ENCODE assay signal across 10 mouse cellular contexts in genomic region chr15:101235342-101235698, GRCm38 (mm10). TPM values are rescaled to one million over a fixed set of nuclear protein-coding genes. Genes with fewer than 3 reads are reported as not detected.
DNase-seq lines count a peak whose midpoint lies in the region; ATAC-seq and TF ChIP-seq lines count a peak whose summit lies in the region.
"Had no signal": no experiment of that assay in that cellular context is flagged by ENCODE, and none has a peak within 500 bp of the region (broad histone marks: within the 10 kb centered on the region; RNA-seq: fewer than 3 reads in every experiment).

No protein-coding gene starts in this region.

- H3K4me1 ChIP-seq in heart, embryonic 13.5 days, result peaks cover 40% of the 10 kb centered on the region
- H3K4me1 ChIP-seq in liver, postnatal 0 days (ENCODE audit: insufficient read depth), result peaks cover 7% of the 10 kb centered on the region
- 0 out of 2 replicates have a peak, but pooled peaks cover 5% of the 10 kb centered on the region for H3K4me1 ChIP-seq in liver, embryonic 12.5 days
- H3K4me1 ChIP-seq in embryonic facial prominence, embryonic 15.5 days, result peaks cover 43% of the 10 kb centered on the region
- peaks cover 43% of the 10 kb centered on the region for H3K4me1 ChIP-seq in thymus, adult 2 months (replicated peaks; ENCODE audit: control insufficient read depth, insufficient read depth, low read length)

- TF ChIP-seq EP300 in liver, postnatal 0 days (IDR thresholded peaks at IDR 0.05; ENCODE audit: low read depth), result no peak

- no peaks in the 10 kb centered on the region for H3K9me3 ChIP-seq in heart, embryonic 13.5 days
- no peaks in the 10 kb centered on the region for H3K9me3 ChIP-seq in liver, postnatal 0 days (ENCODE audit: low read length)
- no peaks in the 10 kb centered on the region for H3K9me3 ChIP-seq in liver, embryonic 12.5 days (replicated peaks)
- H3K9me3 ChIP-seq in embryonic facial prominence, embryonic 15.5 days (replicated peaks), result no peaks in the 10 kb centered on the region

- 45% methylated on average over 5 of the region's 5 CpGs for WGBS in heart, embryonic 13.5 days
- 56% methylated on average over 5 of the region's 5 CpGs for WGBS in liver, postnatal 0 days (ENCODE audit: insufficient replicate concordance)
- whole genome bisulfite sequencing in liver, embryonic 12.5 days (ENCODE audit: insufficient replicate concordance), result 40% methylated on average over 5 of the region's 5 CpGs
- WGBS in embryonic facial prominence, embryonic 15.5 days, result 23% methylated on average over 5 of the region's 5 CpGs
- 3% methylated on average over 5 of the region's 5 CpGs for WGBS in thymus, adult 2 months

- no peak overlapping the region for H3K27ac ChIP-seq in heart, embryonic 13.5 days (replicated peaks)
- H3K27ac ChIP-seq in liver, postnatal 0 days (ENCODE audit: low read depth), result no peak overlapping the region
- no peak overlapping the region for H3K27ac ChIP-seq in liver, embryonic 12.5 days
- H3K27ac ChIP-seq in embryonic facial prominence, embryonic 15.5 days (replicated peaks), result peak overlapping the region; percentile 65; the same call in 1 of the 2 replicates
- peak overlapping the region; percentile 72 for H3K27ac ChIP-seq in thymus, adult 2 months (ENCODE audit: control insufficient read depth, insufficient read depth, low read length)

- H3K4me2 ChIP-seq in heart, embryonic 13.5 days, result peak overlapping the region; percentile 30; the same call in 1 of the 2 replicates
- H3K4me2 ChIP-seq in liver, postnatal 0 days (ENCODE audit: low read depth, low read length), result no peak overlapping the region
- H3K4me2 ChIP-seq in liver, embryonic 12.5 days, result no peak overlapping the region
- no peak overlapping the region for H3K4me2 ChIP-seq in embryonic facial prominence, embryonic 15.5 days (replicated peaks)

- peak overlapping the region; percentile 50; the same call in 1 of the 2 replicates for H3K9ac ChIP-seq in heart, embryonic 13.5 days
- no peak overlapping the region for H3K9ac ChIP-seq in liver, postnatal 0 days (replicated peaks)
- H3K9ac ChIP-seq in liver, embryonic 12.5 days, result no peak overlapping the region
- no peak overlapping the region for H3K9ac ChIP-seq in embryonic facial prominence, embryonic 15.5 days

- ATAC-seq in heart, embryonic 13.5 days (ENCODE audit: extremely low read depth, insufficient number of reproducible peaks, low FRiP score, low TSS enrichment), result no peak
- ATAC-seq in liver, postnatal 0 days, result no peak
- no peak for ATAC-seq in liver, embryonic 12.5 days
- peak; percentile 49; the same call in 1 of the 2 replicates for ATAC-seq in embryonic facial prominence, embryonic 15.5 days (ENCODE audit: insufficient number of reproducible peaks, low FRiP score, low TSS enrichment, low read depth)

- H3K36me3 ChIP-seq in heart, embryonic 13.5 days, result peaks cover 22% of the 10 kb centered on the region
- H3K36me3 ChIP-seq in liver, postnatal 0 days (replicated peaks; ENCODE audit: insufficient read depth, low read length), result no peaks in the 10 kb centered on the region
- H3K36me3 ChIP-seq in liver, embryonic 12.5 days, result 0 out of 2 replicates have a peak, but pooled peaks cover 4% of the 10 kb centered on the region
- H3K36me3 ChIP-seq in embryonic facial prominence, embryonic 15.5 days, result peaks cover 9% of the 10 kb centered on the region
- no peaks in the 10 kb centered on the region for H3K36me3 ChIP-seq in thymus, adult 2 months (ENCODE audit: control insufficient read depth, insufficient read depth, low read length)

- no peak overlapping the region for H3K4me3 ChIP-seq in heart, embryonic 13.5 days
- no peak overlapping the region for H3K4me3 ChIP-seq in liver, postnatal 0 days (ENCODE audit: low read depth, low read length)
- no peak overlapping the region for H3K4me3 ChIP-seq in liver, embryonic 12.5 days
- no peak overlapping the region for H3K4me3 ChIP-seq in embryonic facial prominence, embryonic 15.5 days (replicated peaks)
- H3K4me3 ChIP-seq in thymus, adult 2 months (ENCODE audit: control insufficient read depth, insufficient read depth, low read length), result no peak overlapping the region

- TF ChIP-seq CTCF in liver, postnatal 0 days (IDR thresholded peaks at IDR 0.05; ENCODE audit: low read depth), result no peak
- 0 out of 2 replicates have a peak, but pooled peaks have one; percentile 30 for TF ChIP-seq CTCF in thymus, adult 2 months (IDR thresholded peaks at IDR 0.05; ENCODE audit: borderline replicate concordance, control insufficient read depth, extremely low read depth, insufficient read depth, low read length, poor library complexity)

- H3K27me3 ChIP-seq in heart, embryonic 13.5 days (replicated peaks), result peaks cover 22% of the 10 kb centered on the region; the same call in 1 of the 2 replicates
- H3K27me3 ChIP-seq in liver, postnatal 0 days (ENCODE audit: insufficient read depth, low read length), result peaks cover 9% of the 10 kb centered on the region; the same call in 1 of the 2 replicates
- peaks cover 39% of the 10 kb centered on the region for H3K27me3 ChIP-seq in liver, embryonic 12.5 days (replicated peaks)
- H3K27me3 ChIP-seq in embryonic facial prominence, embryonic 15.5 days, result no peaks in the 10 kb centered on the region
- no peaks in the 10 kb centered on the region for H3K27me3 ChIP-seq in thymus, adult 2 months (ENCODE audit: control insufficient read depth, insufficient read depth, low read length)

- no peak for TF ChIP-seq POLR2A in thymus, adult 2 months (IDR thresholded peaks at IDR 0.05; ENCODE audit: control insufficient read depth, extremely low read depth, insufficient read depth, low read length, poor library complexity)

- no peak for DNase-seq in heart, adult 18-20 months
- DNase-seq in liver, postnatal 0 days, result peak; percentile 37
- DNase-seq in thymus, adult 2 months, result peak; percentile 87
- DNase-seq in cerebellum, postnatal 4 days (ENCODE audit: low spot score in 2 of 2), result no peak
- no peak for DNase-seq in urinary bladder, postnatal 25 days (ENCODE audit: low spot score)
- DNase-seq: lung, postnatal 14 days had no signal

RNA-seq across cellular contexts. Expression of gene Grasp, which starts 11.3 kb away (rescaled TPM):
- 3.8 and 4.4 TPM in 2 replicates for polyA plus RNA-seq in heart, embryonic 13.5 days (2015; fragmentation: Nextera tagmentation; extraction: Ambion mirVana)
- total RNA-seq in heart, adult 18-20 months (2021), result 1 to 10 TPM; 8.7 to 9.7 TPM
- 0.35 and 0.54 TPM in 2 replicates for polyA plus RNA-seq in liver, postnatal 0 days (2015; fragmentation: Nextera tagmentation; extraction: Ambion mirVana)
- polyA plus RNA-seq in liver, embryonic 12.5 days (2016; fragmentation: Nextera tagmentation; extraction: Ambion mirVana), result 0.81 and 1.3 TPM in 2 replicates
- 11.4 and 15.1 TPM in 2 replicates for polyA plus RNA-seq in embryonic facial prominence, embryonic 15.5 days (2015; fragmentation: Nextera tagmentation; extraction: Ambion mirVana)
- polyA plus RNA-seq in thymus, adult 2 months (2012; rRNA removed), result 10.2 and 15.4 TPM in 2 replicates

RNA-seq across cellular contexts. Expression of gene Nr4a1, which starts 18.7 kb away (rescaled TPM):
- polyA plus RNA-seq in heart, embryonic 13.5 days (2015; fragmentation: Nextera tagmentation; extraction: Ambion mirVana), result 10.4 and 10.8 TPM in 2 replicates
- total RNA-seq in heart, adult 18-20 months (2021), result 10 to 100 TPM in 1 of 2 experiments, 1 to 10 TPM in 1; 7.7 to 10.5 TPM
- polyA plus RNA-seq in liver, postnatal 0 days (2015; fragmentation: Nextera tagmentation; extraction: Ambion mirVana), result 0.96 and 1.1 TPM in 2 replicates
- 0.83 and 1.0 TPM in 2 replicates for polyA plus RNA-seq in liver, embryonic 12.5 days (2016; fragmentation: Nextera tagmentation; extraction: Ambion mirVana)
- polyA plus RNA-seq in embryonic facial prominence, embryonic 15.5 days (2015; fragmentation: Nextera tagmentation; extraction: Ambion mirVana), result 16.0 and 16.4 TPM in 2 replicates
- polyA plus RNA-seq in thymus, adult 2 months (2012; rRNA removed), result 164 TPM in 2 replicates

RNA-seq across cellular contexts. Expression of gene Atg101, which starts 48.8 kb away (rescaled TPM):
- polyA plus RNA-seq in heart, embryonic 13.5 days (2015; fragmentation: Nextera tagmentation; extraction: Ambion mirVana), result 50.6 and 56.1 TPM in 2 replicates
- total RNA-seq in heart, adult 18-20 months (2021), result 10 to 100 TPM; 20.0 to 21.3 TPM
- 33.8 and 34.4 TPM in 2 replicates for polyA plus RNA-seq in liver, postnatal 0 days (2015; fragmentation: Nextera tagmentation; extraction: Ambion mirVana)
- 31.5 and 31.7 TPM in 2 replicates for polyA plus RNA-seq in liver, embryonic 12.5 days (2016; fragmentation: Nextera tagmentation; extraction: Ambion mirVana)
- polyA plus RNA-seq in embryonic facial prominence, embryonic 15.5 days (2015; fragmentation: Nextera tagmentation; extraction: Ambion mirVana), result 69.9 and 71.9 TPM in 2 replicates
- 68.5 and 75.2 TPM in 2 replicates for polyA plus RNA-seq in thymus, adult 2 months (2012; rRNA removed)

RNA-seq across cellular contexts. Expression of gene 6030408B16Rik, which starts 57.7 kb away (rescaled TPM):
- 2.4 and 3.0 TPM in 2 replicates for polyA plus RNA-seq in heart, embryonic 13.5 days (2015; fragmentation: Nextera tagmentation; extraction: Ambion mirVana)
- total RNA-seq in heart, adult 18-20 months (2021), result 1 to 10 TPM in 1 of 2 experiments, under 1 TPM in 1; 0.69 to 1.1 TPM
- polyA plus RNA-seq in liver, postnatal 0 days (2015; fragmentation: Nextera tagmentation; extraction: Ambion mirVana), result 0.36 and 0.45 TPM in 2 replicates
- polyA plus RNA-seq in liver, embryonic 12.5 days (2016; fragmentation: Nextera tagmentation; extraction: Ambion mirVana), result 0.17 and 0.19 TPM in 2 replicates
- polyA plus RNA-seq in embryonic facial prominence, embryonic 15.5 days (2015; fragmentation: Nextera tagmentation; extraction: Ambion mirVana), result 1.3 and 1.5 TPM in 2 replicates
- polyA plus RNA-seq in thymus, adult 2 months (2012; rRNA removed), result 0.55 and 0.88 TPM in 2 replicates
- total RNA-seq: hematopoietic stem cell, adult 5-6 weeks had no signal

Comparison
In these comparisons a context has a peak if more than half of its experiments do, and no peak if none do; other contexts are left out.
1. H3K27ac ChIP-seq: peak in embryonic facial prominence, embryonic 15.5 days (single experiment) and thymus, adult 2 months (single experiment); none in heart, embryonic 13.5 days (single experiment), liver, postnatal 0 days (single experiment) and liver, embryonic 12.5 days (single experiment).
2. DNase-seq: peak in liver, postnatal 0 days (single experiment) and thymus, adult 2 months (single experiment); none in heart, adult 18-20 months (0 of 2), cerebellum, postnatal 4 days (0 of 2) and urinary bladder, postnatal 25 days (single experiment).